Mouse (Mus musculus) adrenal gland, adult 8-10 months (tissue): ENCODE results near the gene Dync2li1. TPM values are rescaled to one million over a fixed set of nuclear protein-coding genes. Genes with fewer than 3 reads are reported as not detected.
A peak's percentile ranks its signal among the peaks of the same experiment; 100 is the strongest.

ENCODE experiments used
- DNase-seq: peaks from one replicate; pipeline ENCODE4 v3.0.0; 2022
- total RNA-seq, 4 experiments: library from RNA; stranded (reverse); gene quantifications; 2 replicates each; pipeline ENCODE4 v1.2.4; 2022

Dync2li1 gene
- 10 to 100 TPM; 17.8 to 47.6 (median 29.7) TPM for total RNA-seq

- DNase-seq = peak; percentile 83
These were observed at the start of gene Dync2li1 for GRCm38 (mm10) chr17:84626276-84626856. Dync2li1 (plus strand) TSS chr17:84626496.

- DNase-seq = no peak
These were observed 49.5 kb upstream of the Dync2li1 start for GRCm38 (mm10) chr17:84576621-84577293.

- DNase-seq = no peak
These were observed 47.0 kb upstream of the Dync2li1 start for GRCm38 (mm10) chr17:84579249-84579648.

GRCm38 (mm10) chr17:84579817-84580216, 46.5 kb upstream of the Dync2li1 start:
- DNase-seq = no peak

- DNase-seq = no peak
These were observed 45.5 kb upstream of the Dync2li1 start for GRCm38 (mm10) chr17:84580821-84581220.

GRCm38 (mm10) chr17:84581740-84582414, 44.4 kb upstream of the Dync2li1 start:
- no peak for DNase-seq

GRCm38 (mm10) chr17:84584107-84584506, 42.2 kb upstream of the Dync2li1 start:
- DNase-seq = no peak

GRCm38 (mm10) chr17:84585104-84585503, 41.2 kb upstream of the Dync2li1 start:
- no peak for DNase-seq

GRCm38 (mm10) chr17:84590065-84590464, 36.2 kb upstream of the Dync2li1 start:
- no peak for DNase-seq

- no peak for DNase-seq
These were observed 34.7 kb upstream of the Dync2li1 start for GRCm38 (mm10) chr17:84591431-84592150.

- no peak for DNase-seq
These were observed 30.3 kb upstream of the Dync2li1 start for GRCm38 (mm10) chr17:84596015-84596441.

- DNase-seq = no peak
These were observed 29.8 kb upstream of the Dync2li1 start for GRCm38 (mm10) chr17:84596501-84596900.

- DNase-seq = no peak
These were observed 28.4 kb upstream of the Dync2li1 start for GRCm38 (mm10) chr17:84597859-84598258.

- no peak for DNase-seq
These were observed 27.4 kb upstream of the Dync2li1 start for GRCm38 (mm10) chr17:84598928-84599327.

- DNase-seq = no peak
These were observed 26.0 kb upstream of the Dync2li1 start for GRCm38 (mm10) chr17:84600051-84600983.

GRCm38 (mm10) chr17:84601805-84602204, 24.5 kb upstream of the Dync2li1 start:
- DNase-seq = no peak

- DNase-seq = no peak
These were observed 23.1 kb upstream of the Dync2li1 start for GRCm38 (mm10) chr17:84603202-84603627.

GRCm38 (mm10) chr17:84603709-84604420, 22.4 kb upstream of the Dync2li1 start:
- no peak for DNase-seq

GRCm38 (mm10) chr17:84606976-84607375, 19.3 kb upstream of the Dync2li1 start:
- DNase-seq = no peak

GRCm38 (mm10) chr17:84607617-84608016, 18.7 kb upstream of the Dync2li1 start:
- no peak for DNase-seq

- DNase-seq = no peak
These were observed 17.7 kb upstream of the Dync2li1 start for GRCm38 (mm10) chr17:84608606-84609005.
